Mouse (Mus musculus) cortical plate, adult 2 months (tissue): ENCODE measurements around the gene Vmn1r15. TPM values are rescaled to one million over a fixed set of nuclear protein-coding genes. Genes with fewer than 3 reads are reported as not detected.

Source experiments
- H3K27ac ChIP-seq: fragments of 200-500 bp; 2 replicates; pipeline ENCODE4 v1.5.1; 2012; ENCODE audit warnings: low read length, control low read depth, inconsistent platforms; ENCODE audit not compliant: insufficient read depth
- H3K4me1 ChIP-seq: fragments of 200-500 bp; 2 replicates; pipeline ENCODE4 v1.6.1; 2011; ENCODE audit warnings: low read length; ENCODE audit not compliant: control insufficient read depth, insufficient read depth
- H3K4me3 ChIP-seq: fragments of 200-500 bp; 2 replicates; pipeline ENCODE4 v1.5.1; 2011; ENCODE audit warnings: mild to moderate bottlenecking, low read length, control low read depth; ENCODE audit not compliant: insufficient read depth
- CTCF ChIP-seq: fragments of 200-500 bp; IDR thresholded peaks from 2 replicates; pipeline ENCODE4 v1.5.1; 2011; ENCODE audit warnings: mild to moderate bottlenecking, control low read depth, low read length; ENCODE audit not compliant: insufficient read depth; ENCODE audit errors: extremely low read depth
- POLR2A ChIP-seq: fragments of 200-500 bp; IDR thresholded peaks from 2 replicates; pipeline ENCODE4 v1.6.1; 2011; ENCODE audit warnings: mild to moderate bottlenecking, low read length, control low read depth; ENCODE audit not compliant: insufficient read depth; ENCODE audit errors: extremely low read depth
- polyA plus RNA-seq: library from polyadenylated mRNA; depleted of rRNA; stranded (reverse); fragments of >200 nt; gene quantifications from 2 replicates; pipeline ENCODE4 v1.2.3, GENCODE M21; 2012; rRNA removed

Vmn1r15 gene
- not detected in 2 replicates for polyA plus RNA-seq

- Histone ChIP-seq H3K4me1 (no peaks in the 10 kb centered on the region), H3K27ac (no peak within 1 kb of the TSS), H3K4me3 (no peak within 1 kb of the TSS)
- TF ChIP-seq POLR2A (no peak), CTCF (no peak)
These were observed at the start of gene Vmn1r15 for GRCm38 (mm10) chr6:57257652-57258051. Vmn1r15 (plus strand) TSS chr6:57257952.

- no peak for TF ChIP-seq CTCF
- TF ChIP-seq POLR2A: no peak
- Histone ChIP-seq H3K27ac (no peak within 1 kb of the TSS), H3K4me3 (no peak within 1 kb of the TSS), H3K4me1 (no peaks in the 10 kb centered on the region)
These were observed 26.4 kb upstream of the Vmn1r15 start, which contains the start of gene Vmn1r14 for GRCm38 (mm10) chr6:57231386-57231785. Vmn1r14 (plus strand) TSS chr6:57231686.

GRCm38 (mm10) chr6:57260990-57261389, 3.2 kb downstream of the Vmn1r15 start:
- Histone ChIP-seq H3K4me1 (no peaks in the 10 kb centered on the region), H3K4me3 (no peak overlapping the region), H3K27ac (no peak overlapping the region)
- TF ChIP-seq CTCF (no peak), POLR2A (no peak)

GRCm38 (mm10) chr6:57271881-57272280, 14.1 kb downstream of the Vmn1r15 start:
- no peak overlapping the region for H3K4me3 ChIP-seq
- TF ChIP-seq CTCF (no peak), POLR2A (no peak)
- H3K27ac ChIP-seq: no peak overlapping the region
- H3K4me1 ChIP-seq: no peaks in the 10 kb centered on the region

GRCm38 (mm10) chr6:57272517-57272916, 14.8 kb downstream of the Vmn1r15 start:
- Histone ChIP-seq H3K27ac (no peak overlapping the region), H3K4me1 (no peaks in the 10 kb centered on the region), H3K4me3 (no peak overlapping the region)
- no peak for TF ChIP-seq CTCF
- no peak for TF ChIP-seq POLR2A

- Histone ChIP-seq H3K27ac (no peak overlapping the region), H3K4me1 (no peaks in the 10 kb centered on the region), H3K4me3 (no peak overlapping the region)
- no peak for TF ChIP-seq CTCF
- TF ChIP-seq POLR2A: no peak
These were observed 21.2 kb downstream of the Vmn1r15 start for GRCm38 (mm10) chr6:57278952-57279351.

Other genes starting within 250 kb of the Vmn1r15 start
- gene Vmn1r7, start 232.6 kb upstream of the Vmn1r15 start, polyA plus RNA-seq: not detected in 2 replicates
- not detected in 2 replicates for gene Vmn1r8, start 225.7 kb upstream of the Vmn1r15 start, polyA plus RNA-seq
- gene Vmn1r9, start 191.2 kb upstream of the Vmn1r15 start, polyA plus RNA-seq: not detected in 2 replicates
- gene Vmn1r10, start 148.5 kb upstream of the Vmn1r15 start, polyA plus RNA-seq: not detected in 2 replicates
- not detected in 2 replicates for gene Vmn1r11, start 124.5 kb upstream of the Vmn1r15 start, polyA plus RNA-seq
- not detected in 2 replicates for gene Vmn1r12, start 101.0 kb upstream of the Vmn1r15 start, polyA plus RNA-seq
- gene Vmn1r13, start 54.7 kb upstream of the Vmn1r15 start, polyA plus RNA-seq: not detected in 2 replicates
- not detected in 2 replicates for gene Vmn1r14, start 26.3 kb upstream of the Vmn1r15 start, polyA plus RNA-seq
- not detected in 2 replicates for gene Vmn1r16, start 71.5 kb downstream of the Vmn1r15 start, polyA plus RNA-seq
- gene Vmn1r17, start 105.8 kb downstream of the Vmn1r15 start, polyA plus RNA-seq: not detected in 2 replicates
- not detected in 2 replicates for gene Vmn1r18, start 137.8 kb downstream of the Vmn1r15 start, polyA plus RNA-seq
- not detected in 2 replicates for gene Vmn1r19, start 145.8 kb downstream of the Vmn1r15 start, polyA plus RNA-seq
- gene Vmn1r20, start 171.0 kb downstream of the Vmn1r15 start, polyA plus RNA-seq: not detected in 2 replicates